Mouse (Mus musculus) forebrain, postnatal 0 days (tissue): ENCODE results near the gene Dnajc10. TPM values are rescaled to one million over a fixed set of nuclear protein-coding genes. Genes with fewer than 3 reads are reported as not detected.

ENCODE experiments used
- ATAC-seq: fragments of 200-750 bp; cut with Nextera tagmentation; 2 replicates; pipeline ENCODE4 v1.8.0; 2017; ENCODE audit warnings: mild to moderate bottlenecking, moderate library complexity
- DNase-seq: peaks from one replicate; pipeline ENCODE4 v3.0.0-alpha.2; 2015
- H3K27ac ChIP-seq: fragments of 300-500 bp; sonication (generic); 2 replicates; pipeline ENCODE4 v1.5.1; 2014; ENCODE audit warnings: low read depth, mild to moderate bottlenecking, antibody characterized with exemption, low read length, moderate library complexity, mixed read lengths
- H3K27me3 ChIP-seq: fragments of 300-500 bp; sonication (generic); 2 replicates; pipeline ENCODE4 v1.6.1; 2014; ENCODE audit warnings: mild to moderate bottlenecking, low read length, mixed read lengths; ENCODE audit not compliant: insufficient read depth
- H3K36me3 ChIP-seq: fragments of 300-500 bp; sonication (generic); 2 replicates; pipeline ENCODE4 v1.6.1; 2014; ENCODE audit warnings: mild to moderate bottlenecking, moderate library complexity; ENCODE audit not compliant: insufficient read depth
- H3K4me1 ChIP-seq: fragments of 300-500 bp; sonication (generic); 2 replicates; pipeline ENCODE4 v1.6.1; 2014; ENCODE audit warnings: antibody characterized with exemption; ENCODE audit not compliant: insufficient read depth
- H3K4me2 ChIP-seq: fragments of 300-500 bp; sonication (generic); 2 replicates; pipeline ENCODE4 v1.6.1; 2014; ENCODE audit warnings: low read depth, mild to moderate bottlenecking, moderate library complexity
- H3K4me3 ChIP-seq: fragments of 300-500 bp; sonication (generic); 2 replicates; pipeline ENCODE4 v1.5.1; 2014; ENCODE audit warnings: low read depth, low read length, mixed read lengths
- H3K9ac ChIP-seq: fragments of 300-500 bp; sonication (generic); 2 replicates; pipeline ENCODE4 v1.6.1; 2014; ENCODE audit warnings: mild to moderate bottlenecking
- H3K9me3 ChIP-seq: fragments of 300-500 bp; sonication (generic); 2 replicates; pipeline ENCODE4 v1.6.1; 2016; ENCODE audit warnings: low read length
- CTCF ChIP-seq: sonication (generic); IDR thresholded peaks from 2 replicates; pipeline ENCODE4 v1.5.1; 2016; ENCODE audit warnings: antibody characterized with exemption, control low read depth, low read depth
- WGBS: fragments of 180-500 bp; shearing (Covaris S2); extraction: QIAGEN DNeasy Blood & Tissue Kit; methylation state at CpG from one replicate; pipeline ENCODE4 v1.1.7; 2014; 5-methylcytosine and 5-hydroxymethylcytosine counted together
- polyA plus RNA-seq: library from polyadenylated mRNA; unstranded; fragments of >200 nt; fragmentation: Nextera tagmentation; extraction: Ambion mirVana; gene quantifications from 2 replicates; pipeline ENCODE4 v1.2.1, GENCODE M21; 2015
- total RNA-seq: library from RNA; depleted of rRNA; stranded (reverse); fragments of >200 nt; gene quantifications from 2 replicates; pipeline ENCODE4 v1.2.3, GENCODE M21; 2014

Dnajc10 gene
- total and polyA plus RNA-seq, 2 experiments from 2014 or later: 53.4 to 79.8 TPM

DNA sequence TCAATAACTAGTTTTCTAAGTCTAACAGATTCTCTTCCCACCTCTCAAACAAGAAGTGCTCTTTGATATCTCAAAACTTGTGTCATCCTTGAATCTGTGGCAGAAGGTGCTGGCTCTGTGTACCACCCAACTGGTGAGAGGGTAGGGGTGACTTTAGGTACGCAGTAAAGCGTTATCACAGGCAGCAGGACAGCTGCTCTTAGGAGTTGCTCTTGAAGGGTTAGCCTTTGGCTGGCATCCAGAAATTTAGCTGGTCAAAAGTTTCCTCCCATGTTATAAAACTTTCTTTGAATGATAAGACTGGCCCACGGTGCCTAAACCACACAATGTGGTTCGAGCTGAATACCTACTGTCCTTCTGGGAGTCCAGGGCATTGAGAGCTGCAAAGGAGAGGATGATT lies 4.5 kb upstream of the Dnajc10 start:
- Histone ChIP-seq H3K4me1 (no peaks in the 10 kb centered on the region), H3K27ac (no peak overlapping the region), H3K36me3 (no peaks in the 10 kb centered on the region), H3K9me3 (no peaks in the 10 kb centered on the region), H3K4me3 (no peak overlapping the region), H3K4me2 (no peak overlapping the region), H3K9ac (no peak overlapping the region), H3K27me3 (no peaks in the 10 kb centered on the region)
- ATAC-seq (no peak), DNase-seq (no peak)
- 68% methylated on average over 4 of the region's 4 CpGs for WGBS
- no peak for TF ChIP-seq CTCF

DNA sequence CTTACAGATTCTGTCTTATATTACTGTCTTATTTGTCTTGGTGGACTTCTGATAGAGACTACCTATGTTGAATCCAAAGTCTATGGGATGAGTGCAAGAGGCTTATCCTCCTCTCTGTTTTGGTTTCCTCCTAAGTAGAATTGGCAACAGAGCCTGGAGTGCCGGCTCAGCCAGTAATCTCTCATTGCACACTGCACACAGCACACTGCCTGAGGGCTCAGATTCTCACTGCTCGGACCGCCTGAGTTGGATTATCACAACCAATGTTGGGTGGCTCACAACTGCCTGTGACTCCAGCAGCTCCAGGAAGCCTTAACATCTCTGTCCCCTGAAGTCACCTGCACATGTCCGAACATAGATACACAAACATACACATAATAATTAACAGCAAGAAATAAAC lies 3.9 kb upstream of the Dnajc10 start:
- TF ChIP-seq CTCF: no peak
- H3K9me3 ChIP-seq: no peaks in the 10 kb centered on the region
- no peak for DNase-seq
- no peaks in the 10 kb centered on the region for H3K36me3 ChIP-seq
- H3K4me1 ChIP-seq: peaks cover 3% of the 10 kb centered on the region; the same call in 1 of the 2 replicates
- ATAC-seq: no peak
- H3K4me3 ChIP-seq: no peak overlapping the region
- H3K4me2 ChIP-seq: no peak overlapping the region
- H3K27ac ChIP-seq: no peak overlapping the region
- no peaks in the 10 kb centered on the region for H3K27me3 ChIP-seq
- 65% methylated on average over 4 of the region's 4 CpGs for WGBS
- no peak overlapping the region for H3K9ac ChIP-seq

DNA sequence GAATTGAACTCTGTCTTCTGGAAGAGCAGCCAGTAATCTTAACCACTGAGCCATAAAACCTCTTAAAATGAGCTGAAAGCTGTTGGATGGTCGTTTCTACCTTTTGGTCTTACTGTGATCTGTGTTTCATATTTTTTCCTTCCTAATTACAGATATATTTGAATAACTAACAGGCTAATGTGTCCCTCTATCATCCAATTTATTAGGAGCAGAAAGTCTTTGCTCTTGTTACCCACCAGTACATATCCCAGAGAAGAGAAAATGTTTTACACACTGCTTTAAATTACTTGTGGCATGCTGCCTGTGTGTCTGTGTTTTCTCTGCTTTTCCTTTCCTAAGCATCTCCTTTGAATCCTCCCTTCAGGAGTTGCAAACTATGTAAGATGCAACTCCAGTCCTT lies 1.1 kb upstream of the Dnajc10 start:
- TF ChIP-seq CTCF: no peak
- Histone ChIP-seq H3K36me3 (no peaks in the 10 kb centered on the region), H3K27me3 (no peaks in the 10 kb centered on the region), H3K27ac (no peak overlapping the region), H3K4me1 (peaks cover 6% of the 10 kb centered on the region; the same call in 1 of the 2 replicates), H3K9me3 (no peaks in the 10 kb centered on the region), H3K4me3 (no peak overlapping the region), H3K4me2 (no peak overlapping the region), H3K9ac (no peak overlapping the region)
- 61% methylated on average over 1 of the region's 1 CpGs for WGBS
- ATAC-seq (no peak), DNase-seq (no peak)

DNA sequence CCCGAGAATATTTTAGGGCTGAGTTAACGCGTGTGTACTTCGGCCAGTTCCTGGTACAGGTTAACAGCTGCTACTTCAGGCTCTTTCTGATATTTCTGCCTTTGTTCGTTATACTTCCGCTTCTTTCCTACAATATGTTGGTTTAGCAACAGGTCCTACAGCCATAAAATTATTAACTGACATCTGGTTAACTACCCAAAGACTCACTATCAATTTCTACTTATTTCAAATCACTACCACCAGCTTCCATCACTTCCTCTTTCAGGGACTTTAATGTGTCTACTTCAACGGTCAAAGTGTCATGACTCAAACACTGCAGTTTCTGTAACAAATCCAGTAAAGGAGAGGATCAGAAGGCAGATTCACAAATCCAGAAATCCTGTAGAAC lies 418 bp upstream of the Dnajc10 start:
- peak overlapping the region; percentile 93 for H3K9ac ChIP-seq
- peak overlapping the region; percentile 67 for H3K4me2 ChIP-seq
- peak overlapping the region; percentile 95 for H3K27ac ChIP-seq
- no peaks in the 10 kb centered on the region for H3K9me3 ChIP-seq
- no peak for TF ChIP-seq CTCF
- DNase-seq (no peak), ATAC-seq (peak; percentile 26; the same call in 1 of the 2 replicates)
- peak overlapping the region; percentile 88 for H3K4me3 ChIP-seq
- 49% methylated on average over 7 of the region's 7 CpGs for WGBS
- H3K4me1 ChIP-seq: peaks cover 6% of the 10 kb centered on the region; the same call in 1 of the 2 replicates
- no peaks in the 10 kb centered on the region for H3K27me3 ChIP-seq
- H3K36me3 ChIP-seq: no peaks in the 10 kb centered on the region

DNA sequence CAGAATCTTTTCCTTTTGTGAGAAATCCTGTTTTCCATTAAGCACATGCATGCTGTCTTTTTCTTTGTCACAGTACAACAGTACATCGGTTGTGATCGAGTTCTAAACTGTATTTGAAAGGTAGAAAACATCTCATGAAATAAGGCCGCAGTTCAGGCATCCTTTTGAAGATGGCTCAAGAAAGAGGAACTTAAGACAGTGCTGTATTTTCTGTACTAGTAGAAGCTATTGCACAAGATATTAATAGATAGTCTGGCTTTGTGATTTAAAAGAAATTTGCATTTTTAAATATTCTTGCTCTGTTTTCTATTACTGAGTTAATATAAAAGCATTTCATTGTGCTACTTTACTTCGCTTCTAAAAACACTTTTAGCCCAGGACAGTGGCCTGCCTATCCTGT lies 7.6 kb downstream of the Dnajc10 start:
- Histone ChIP-seq H3K4me3 (no peak overlapping the region), H3K27ac (no peak overlapping the region), H3K4me1 (no peaks in the 10 kb centered on the region), H3K36me3 (peaks cover 39% of the 10 kb centered on the region), H3K9me3 (no peaks in the 10 kb centered on the region), H3K27me3 (no peaks in the 10 kb centered on the region), H3K9ac (no peak overlapping the region), H3K4me2 (no peak overlapping the region)
- ATAC-seq: no peak
- no peak for DNase-seq
- TF ChIP-seq CTCF: no peak
- 96% methylated on average over 4 of the region's 4 CpGs for WGBS

DNA sequence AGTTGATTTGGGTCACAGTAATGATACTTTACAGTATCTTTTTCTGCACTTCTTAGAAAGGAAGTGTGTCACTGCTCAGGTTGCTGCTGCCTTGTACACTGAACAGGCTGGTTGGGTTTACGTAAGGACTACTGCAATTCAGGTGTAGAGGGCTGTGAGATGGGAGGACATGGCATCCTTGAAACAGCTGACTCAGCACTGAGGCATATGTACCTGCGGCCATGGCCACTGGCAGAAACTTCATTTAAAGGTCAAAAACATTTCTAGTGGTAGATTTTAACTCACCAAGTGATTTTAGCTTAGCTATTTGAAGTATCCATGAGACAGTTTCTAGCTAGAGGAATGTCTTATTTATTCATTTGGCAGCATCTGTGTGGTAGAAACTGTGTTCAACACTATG lies 10.5 kb downstream of the Dnajc10 start:
- DNase-seq (no peak), ATAC-seq (no peak)
- H3K4me2 ChIP-seq: no peak overlapping the region
- H3K27me3 ChIP-seq: no peaks in the 10 kb centered on the region
- H3K4me3 ChIP-seq: no peak overlapping the region
- H3K36me3 ChIP-seq: peaks cover 46% of the 10 kb centered on the region
- H3K9ac ChIP-seq: no peak overlapping the region
- 94% methylated on average over 2 of the region's 2 CpGs for WGBS
- no peak overlapping the region for H3K27ac ChIP-seq
- no peaks in the 10 kb centered on the region for H3K4me1 ChIP-seq
- no peak for TF ChIP-seq CTCF
- no peaks in the 10 kb centered on the region for H3K9me3 ChIP-seq

DNA sequence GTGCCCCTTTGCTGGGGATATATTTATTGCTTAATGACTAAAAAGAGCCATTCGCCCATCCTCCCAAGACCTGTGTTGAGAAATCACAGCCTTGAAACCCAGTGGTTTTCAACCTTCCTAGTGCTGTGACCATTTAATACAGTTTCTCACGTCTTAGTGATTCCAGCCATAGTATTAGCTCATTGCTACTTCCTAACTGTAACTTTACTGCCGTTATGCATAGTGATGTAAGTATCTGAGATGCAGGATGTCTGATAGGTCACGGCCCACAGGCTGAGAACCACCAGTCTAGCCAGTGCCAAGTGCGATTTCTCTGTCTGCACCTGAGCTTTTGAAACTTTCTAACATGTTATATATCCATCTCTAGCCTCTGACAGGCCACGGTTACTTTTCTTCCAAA lies 12.0 kb downstream of the Dnajc10 start:
- no peaks in the 10 kb centered on the region for H3K27me3 ChIP-seq
- H3K4me1 ChIP-seq: no peaks in the 10 kb centered on the region
- no peak for ATAC-seq
- H3K27ac ChIP-seq: no peak overlapping the region
- no peak for DNase-seq
- no peak for TF ChIP-seq CTCF
- H3K9me3 ChIP-seq: no peaks in the 10 kb centered on the region
- no peak overlapping the region for H3K9ac ChIP-seq
- H3K4me3 ChIP-seq: no peak overlapping the region
- peaks cover 37% of the 10 kb centered on the region for H3K36me3 ChIP-seq
- WGBS: 92% methylated on average over 6 of the region's 6 CpGs
- H3K4me2 ChIP-seq: no peak overlapping the region
